Mouse (Mus musculus) erythroblast, embryonic 14.5 days (primary cell): ENCODE measurements around the gene Fam208a.

Experiments used
- GATA1 ChIP-seq: IDR thresholded peaks from 2 replicates; pipeline ENCODE4 v1.6.1; 2012; ENCODE audit warnings: low read length, inconsistent platforms, mixed read lengths
- TAL1 ChIP-seq: IDR thresholded peaks from 3 replicates; pipeline ENCODE4 v1.6.1; 2012; ENCODE audit warnings: low read length, inconsistent platforms, mixed read lengths

- TF ChIP-seq GATA1 (no peak), TAL1 (no peak)
Observed at GRCm38 (mm10) chr14:27396424-27396823, 32.2 kb upstream of the Fam208a start.
